Comparison of ENCODE assay signal across 20 mouse cellular contexts in genomic region chr5:19745916-19746315, GRCm38 (mm10).
DNase-seq lines count a peak whose midpoint lies in the region; ATAC-seq lines count a peak whose summit lies in the region.
"Had no signal": no experiment of that assay in that cellular context is flagged by ENCODE, and none has a peak within 500 bp of the region (broad histone marks: within the 10 kb centered on the region; RNA-seq: fewer than 3 reads in every experiment).

No protein-coding gene starts in this region.

- H3K27ac ChIP-seq in hindbrain, embryonic 11.5 days (ENCODE audit: low read depth, low read length), result no peak overlapping the region
- H3K27ac ChIP-seq: embryonic facial prominence, embryonic 12.5 days; heart, embryonic 10.5 days; hindbrain, embryonic 12.5 days; liver, embryonic 14.5 days; lung, embryonic 15.5 days; neural tube, embryonic 12.5 days had no signal

- no peaks in the 10 kb centered on the region for H3K9me3 ChIP-seq in hindbrain, embryonic 11.5 days (ENCODE audit: control insufficient read depth, low read length)
- H3K9me3 ChIP-seq: embryonic facial prominence, embryonic 12.5 days; heart, embryonic 10.5 days; hindbrain, embryonic 12.5 days; lung, embryonic 15.5 days; neural tube, embryonic 12.5 days had no signal

- DNase-seq in frontal cortex, postnatal 36 days (ENCODE audit: low spot score in 2 of 2), result peak; percentile 15 to 48
- no peak for DNase-seq in frontal cortex, postnatal 14 days (ENCODE audit: low spot score in 2 of 2)
- peak; percentile 77 for DNase-seq in brain, adult 2 months (ENCODE audit: low read depth, low spot score)
- peak; percentile 15 to 18 for DNase-seq in layer of hippocampus, adult 8-10 months (ENCODE audit: low spot score in 2 of 2)
- peak; percentile 7 to 38 for DNase-seq in left cerebral cortex, postnatal 14 days (ENCODE audit: low spot score in 2 of 2)
- no peak for DNase-seq in hindbrain, embryonic 11.5 days (ENCODE audit: low spot score)
- no peak for DNase-seq in thymus, adult 18-20 months
- DNase-seq: adrenal gland, postnatal 36 days; cerebellum, adult 2 months; kidney, adult 2 months; kidney, postnatal 10 days; lung, postnatal 4 days; thymus, postnatal 4 days had no signal

- 43% methylated on average over 6 of the region's 6 CpGs for WGBS in hindbrain, embryonic 11.5 days

- no peak overlapping the region for H3K9ac ChIP-seq in hindbrain, embryonic 11.5 days (ENCODE audit: low read depth, low read length)
- H3K9ac ChIP-seq: embryonic facial prominence, embryonic 12.5 days; hindbrain, embryonic 12.5 days; liver, embryonic 14.5 days; lung, embryonic 15.5 days; neural tube, embryonic 12.5 days had no signal

- no peaks in the 10 kb centered on the region for H3K36me3 ChIP-seq in hindbrain, embryonic 11.5 days (ENCODE audit: control insufficient read depth, insufficient read depth, low read length)
- H3K36me3 ChIP-seq: embryonic facial prominence, embryonic 12.5 days; heart, embryonic 10.5 days; hindbrain, embryonic 12.5 days; lung, embryonic 15.5 days; neural tube, embryonic 12.5 days had no signal

- no peak overlapping the region for H3K4me3 ChIP-seq in hindbrain, embryonic 11.5 days (ENCODE audit: low read depth, low read length)
- H3K4me3 ChIP-seq: embryonic facial prominence, embryonic 12.5 days; erythroblast, embryonic 14.5 days; heart, embryonic 10.5 days; hindbrain, embryonic 12.5 days; lung, embryonic 15.5 days; neural tube, embryonic 12.5 days had no signal

- H3K4me1 ChIP-seq in hindbrain, embryonic 11.5 days (replicated peaks; ENCODE audit: control insufficient read depth, insufficient read depth, low read length), result no peaks in the 10 kb centered on the region
- H3K4me1 ChIP-seq: heart, embryonic 10.5 days; hindbrain, embryonic 12.5 days; lung, embryonic 15.5 days had no signal

- ATAC-seq in hindbrain, embryonic 11.5 days (ENCODE audit: low FRiP score), result no peak

- intact Hi-C loops in left cerebral cortex, postnatal 14 days (cut with DNase I), result loop anchor here (5.0 kb wide), 1 partner anchor 161 kb away; no protein-coding TSS in a partner anchor

- no peak overlapping the region for H3K4me2 ChIP-seq in hindbrain, embryonic 11.5 days (replicated peaks; ENCODE audit: low read depth, low read length)
- H3K4me2 ChIP-seq: embryonic facial prominence, embryonic 12.5 days; hindbrain, embryonic 12.5 days; lung, embryonic 15.5 days; neural tube, embryonic 12.5 days had no signal

- H3K27me3 ChIP-seq in hindbrain, embryonic 11.5 days (ENCODE audit: control insufficient read depth, insufficient read depth, low read length), result no peaks in the 10 kb centered on the region
- H3K27me3 ChIP-seq: embryonic facial prominence, embryonic 12.5 days; hindbrain, embryonic 12.5 days; lung, embryonic 15.5 days; neural tube, embryonic 12.5 days had no signal

Comparison
In these comparisons a context has a peak if more than half of its experiments do, and no peak if none do; other contexts are left out.
1. DNase-seq: peak in frontal cortex, postnatal 36 days (2 of 2), brain, adult 2 months (single experiment), layer of hippocampus, adult 8-10 months (2 of 2) and left cerebral cortex, postnatal 14 days (2 of 2); none in frontal cortex, postnatal 14 days (0 of 2), hindbrain, embryonic 11.5 days (single experiment) and thymus, adult 18-20 months (0 of 2).